Mouse (Mus musculus): ENCODE measurements around the gene Spata1.
"Not testable (repeated sequence)": the region's sequence is repeated elsewhere in the genome, so short reads cannot be mapped to it uniquely, and the experiment has no call there.

Spata1 gene

GRCm38 (mm10) chr3:146451375-146451774, 48.2 kb downstream of the Spata1 start:
- DNase-seq (ENCODE audit: low spot score in 2 of 2): no peak

GRCm38 (mm10) chr3:146450371-146450841, 49.1 kb downstream of the Spata1 start:
- peak; percentile 85 to 88 for DNase-seq (ENCODE audit: low spot score in 2 of 2)

- no peak for DNase-seq (ENCODE audit: low spot score in 2 of 2)
Observed at GRCm38 (mm10) chr3:146449745-146450250, 49.8 kb downstream of the Spata1 start, which contains the start of gene Ctbs. Gene Ctbs (plus strand): TSS chr3:146449795.

GRCm38 (mm10) chr3:146448969-146449368, 50.6 kb downstream of the Spata1 start:
- no peak for DNase-seq (ENCODE audit: low spot score in 2 of 2)

- DNase-seq (ENCODE audit: low spot score in 2 of 2): no peak
Observed at GRCm38 (mm10) chr3:146448372-146448771, 51.2 kb downstream of the Spata1 start.

- DNase-seq (ENCODE audit: low spot score in 2 of 2): no peak
Observed at GRCm38 (mm10) chr3:146447598-146447997, 52.0 kb downstream of the Spata1 start.

GRCm38 (mm10) chr3:146447156-146447555, 52.4 kb downstream of the Spata1 start:
- no peak for DNase-seq (ENCODE audit: low spot score in 2 of 2)

GRCm38 (mm10) chr3:146444880-146445279, 54.7 kb downstream of the Spata1 start:
- no peak for DNase-seq (ENCODE audit: low spot score in 2 of 2)

- no peak for DNase-seq (ENCODE audit: low spot score in 2 of 2)
Observed at GRCm38 (mm10) chr3:146443380-146443779, 56.2 kb downstream of the Spata1 start.

GRCm38 (mm10) chr3:146442936-146443335, 56.6 kb downstream of the Spata1 start:
- DNase-seq (ENCODE audit: low spot score in 2 of 2): no peak

GRCm38 (mm10) chr3:146442484-146442883, 57.1 kb downstream of the Spata1 start:
- no peak for DNase-seq (ENCODE audit: low spot score in 2 of 2)

- DNase-seq (ENCODE audit: low spot score in 2 of 2): no peak
Observed at GRCm38 (mm10) chr3:146440422-146440821, 59.1 kb downstream of the Spata1 start.

- no peak for DNase-seq (ENCODE audit: low spot score in 2 of 2)
Observed at GRCm38 (mm10) chr3:146440011-146440410, 59.5 kb downstream of the Spata1 start.

GRCm38 (mm10) chr3:146436114-146436513, 63.4 kb downstream of the Spata1 start:
- no peak for DNase-seq (ENCODE audit: low spot score in 2 of 2)

- DNase-seq (ENCODE audit: low spot score in 2 of 2): no peak
Observed at GRCm38 (mm10) chr3:146435533-146435932, 64.0 kb downstream of the Spata1 start.

GRCm38 (mm10) chr3:146434686-146435085, 64.9 kb downstream of the Spata1 start:
- DNase-seq (ENCODE audit: low spot score in 2 of 2): no peak

GRCm38 (mm10) chr3:146433681-146434350, 65.7 kb downstream of the Spata1 start:
- DNase-seq (ENCODE audit: low spot score in 2 of 2): no peak

GRCm38 (mm10) chr3:146433063-146433462, 66.5 kb downstream of the Spata1 start:
- not testable (repeated sequence) for DNase-seq (ENCODE audit: low spot score in 2 of 2)

GRCm38 (mm10) chr3:146426489-146426888, 73.1 kb downstream of the Spata1 start:
- no peak for DNase-seq (ENCODE audit: low spot score in 2 of 2)

GRCm38 (mm10) chr3:146425902-146426301, 73.7 kb downstream of the Spata1 start:
- DNase-seq (ENCODE audit: low spot score in 2 of 2): no peak

GRCm38 (mm10) chr3:146424306-146424900, 75.2 kb downstream of the Spata1 start:
- no peak for DNase-seq (ENCODE audit: low spot score in 2 of 2)

GRCm38 (mm10) chr3:146423710-146424109, 75.8 kb downstream of the Spata1 start:
- DNase-seq (ENCODE audit: low spot score in 2 of 2): no peak

GRCm38 (mm10) chr3:146421787-146422186, 77.8 kb downstream of the Spata1 start:
- no peak for DNase-seq (ENCODE audit: low spot score in 2 of 2)
